13 mouse cellular contexts compared by ENCODE assay signal in genomic region chr10:39589765-39590546, GRCm38 (mm10). TPM values are rescaled to one million over a fixed set of nuclear protein-coding genes. Genes with fewer than 3 reads are reported as not detected.
A peak's percentile ranks its signal among the peaks of the same experiment; 100 is the strongest.
DNase-seq lines count a peak whose midpoint lies in the region; ATAC-seq and TF ChIP-seq lines count a peak whose summit lies in the region.
"Had no signal": no experiment of that assay in that cellular context is flagged by ENCODE, and none has a peak within 500 bp of the region (broad histone marks: within the 10 kb centered on the region; RNA-seq: fewer than 3 reads in every experiment).

No protein-coding gene starts in this region.

- peak; percentile 23 for DNase-seq in gastrocnemius, postnatal 25 days
- DNase-seq in gastrocnemius, adult 8-10 months (ENCODE audit: low spot score in 2 of 2): no peak
- no peak for DNase-seq in testis, postnatal 14 days (ENCODE audit: low spot score)
- no peak for DNase-seq in layer of hippocampus, adult 9-11 months
- no peak for DNase-seq in left cerebral cortex, postnatal 25 days (ENCODE audit: low spot score in 2 of 2)
- DNase-seq: adrenal gland, postnatal 10 days; cerebellum, adult 9-10 months; heart, adult 18-20 months; lung, adult 18-20 months; thymus, postnatal 4 days had no signal

- no peak overlapping the region for H3K27ac ChIP-seq in testis, adult 2 months (ENCODE audit: control insufficient read depth, insufficient read depth, low read depth, low read length)
- H3K27ac ChIP-seq: left cerebral cortex, adult 2 months had no signal

- intact Hi-C loops in left cerebral cortex, postnatal 25 days (cut with DNase I): no loop called here

- no peak for TF ChIP-seq CTCF in testis, adult 2 months (IDR thresholded peaks at IDR 0.05; ENCODE audit: control insufficient read depth, insufficient read depth, insufficient replicate concordance, low read depth, low read length)

- H3K36me3 ChIP-seq in testis, adult 2 months (ENCODE audit: control insufficient read depth, insufficient read depth, low read length): no peaks in the 10 kb centered on the region

- H3K4me3 ChIP-seq in testis, adult 2 months (ENCODE audit: control insufficient read depth, low read depth, low read length): peak overlapping the region; percentile 74
- H3K4me3 ChIP-seq: left cerebral cortex, adult 2 months had no signal

- peak; percentile 70 to 73 for ATAC-seq in hematopoietic stem cell, adult 5-6 weeks (replicated peaks in 1 of 2; ENCODE audit: insufficient read depth in 1 of 2, low FRiP score in 2 of 2, low TSS enrichment in 1 of 2, low read depth in 1 of 2, poor library complexity in 2 of 2, severe bottlenecking in 2 of 2)

- H3K4me1 ChIP-seq in testis, adult 2 months (ENCODE audit: control insufficient read depth, insufficient read depth, low read length): peaks cover 5% of the 10 kb centered on the region

- no peaks in the 10 kb centered on the region for H3K27me3 ChIP-seq in testis, adult 2 months (ENCODE audit: control insufficient read depth, insufficient read depth, low read length)

- TF ChIP-seq POLR2A in testis, adult 2 months (IDR thresholded peaks at IDR 0.05; ENCODE audit: control insufficient read depth, low read depth, low read length): no peak

RNA-seq across cellular contexts. Expression of gene Traf3ip2, which starts 22.8 kb away (rescaled TPM):
- total RNA-seq in gastrocnemius, postnatal 25 days (2021): 1 to 10 TPM; 4.8 to 5.7 TPM
- 1 to 10 TPM; 2.8 to 6.3 (median 4.4) TPM for total RNA-seq in gastrocnemius, adult 8-10 months (2022)
- polyA plus RNA-seq in testis, adult 2 months (2012; rRNA removed): 1.1 and 2.6 TPM in 2 replicates
- total RNA-seq in hematopoietic stem cell, adult 5-6 weeks (2017): 4.1 and 5.8 TPM in 2 replicates
- under 1 TPM; 0.43 to 0.92 TPM for total RNA-seq in left cerebral cortex, postnatal 25 days (2021)
